Mouse (Mus musculus) cerebellum, adult 2 months (tissue): Measurements from ENCODE around the gene Abcb8.

Experiments used
- CTCF ChIP-seq: fragments of 200-500 bp; IDR thresholded peaks from 2 replicates; pipeline ENCODE4 v1.5.1; 2011; ENCODE audit warnings: low read depth, mild to moderate bottlenecking, control low read depth, low read length, moderate library complexity, borderline replicate concordance; ENCODE audit not compliant: insufficient read depth
- POLR2A ChIP-seq: fragments of 200-500 bp; IDR thresholded peaks from 2 replicates; pipeline ENCODE4 v1.6.1; 2011; ENCODE audit warnings: low read length, control low read depth, borderline replicate concordance; ENCODE audit not compliant: insufficient read depth

- no peak for TF ChIP-seq CTCF
- 0 out of 2 replicates have a peak, but pooled peaks have one; percentile 1 for TF ChIP-seq POLR2A
These were observed 60.5 kb downstream of the Abcb8 start for GRCm38 (mm10) chr5:24453985-24454303.
